Mouse (Mus musculus) lung, postnatal 0 days (tissue): ENCODE data around the gene Ccdc163. TPM values are rescaled to one million over a fixed set of nuclear protein-coding genes. Genes with fewer than 3 reads are reported as not detected.

Experiments
- ATAC-seq: fragments of 200-750 bp; cut with Nextera tagmentation; 2 replicates; pipeline ENCODE4 v1.8.0; 2017; ENCODE audit warnings: moderate library complexity
- DNase-seq: peaks from one replicate; pipeline ENCODE4 v3.0.0-alpha.2; 2016; ENCODE audit warnings: low spot score
- H3K27ac ChIP-seq: fragments of 300-500 bp; sonication (generic); 2 replicates; pipeline ENCODE4 v1.5.1; 2014; ENCODE audit warnings: antibody characterized with exemption, mild to moderate bottlenecking, low read length, mixed read lengths
- H3K27me3 ChIP-seq: fragments of 300-500 bp; sonication (generic); replicated peaks from 2 replicates; pipeline ENCODE4 v1.6.1; 2014; ENCODE audit warnings: low read length, mixed read lengths; ENCODE audit not compliant: insufficient read depth
- H3K36me3 ChIP-seq: fragments of 300-500 bp; sonication (generic); 2 replicates; pipeline ENCODE4 v1.6.1; 2014; ENCODE audit warnings: low read length, mixed read lengths; ENCODE audit not compliant: insufficient read depth
- H3K4me1 ChIP-seq: fragments of 300-500 bp; sonication (generic); 2 replicates; pipeline ENCODE4 v1.6.1; 2014; ENCODE audit warnings: antibody characterized with exemption, low read depth, low read length, mixed read lengths; ENCODE audit not compliant: insufficient read depth
- H3K4me2 ChIP-seq: fragments of 300-500 bp; sonication (generic); replicated peaks from 2 replicates; pipeline ENCODE4 v1.6.1; 2014; ENCODE audit warnings: low read depth, mild to moderate bottlenecking, low read length, moderate library complexity, mixed read lengths
- H3K4me3 ChIP-seq: fragments of 300-500 bp; sonication (generic); 2 replicates; pipeline ENCODE4 v1.5.1; 2014; ENCODE audit warnings: low read depth, low read length
- H3K9ac ChIP-seq: fragments of 300-500 bp; sonication (generic); replicated peaks from 2 replicates; pipeline ENCODE4 v1.6.1; 2014; ENCODE audit warnings: low read depth, mild to moderate bottlenecking
- H3K9me3 ChIP-seq: fragments of 300-500 bp; sonication (generic); 2 replicates; pipeline ENCODE4 v1.6.1; 2016; ENCODE audit warnings: low read length, mixed read lengths
- CTCF ChIP-seq: IDR thresholded peaks from 2 replicates; pipeline ENCODE4 v1.5.1; 2016; ENCODE audit warnings: antibody characterized with exemption, mild to moderate bottlenecking
- EP300 ChIP-seq: IDR thresholded peaks from 2 replicates; pipeline ENCODE4 v1.6.1; 2016; ENCODE audit warnings: antibody characterized with exemption, mild to moderate bottlenecking, control low read depth
- WGBS: fragments of 180-500 bp; shearing (Covaris S2); extraction: QIAGEN DNeasy Blood & Tissue Kit; methylation state at CpG from one replicate; pipeline ENCODE4 v1.1.7; 2014; 5-methylcytosine and 5-hydroxymethylcytosine counted together
- polyA plus RNA-seq: library from polyadenylated mRNA; unstranded; fragments of >200 nt; fragmentation: Nextera tagmentation; extraction: Ambion mirVana; gene quantifications from 2 replicates; pipeline ENCODE4 v1.2.1, GENCODE M21; 2015

The Ccdc163 gene
- polyA plus RNA-seq, 1 experiment from 2014 or later = 17.3 TPM

DNA sequence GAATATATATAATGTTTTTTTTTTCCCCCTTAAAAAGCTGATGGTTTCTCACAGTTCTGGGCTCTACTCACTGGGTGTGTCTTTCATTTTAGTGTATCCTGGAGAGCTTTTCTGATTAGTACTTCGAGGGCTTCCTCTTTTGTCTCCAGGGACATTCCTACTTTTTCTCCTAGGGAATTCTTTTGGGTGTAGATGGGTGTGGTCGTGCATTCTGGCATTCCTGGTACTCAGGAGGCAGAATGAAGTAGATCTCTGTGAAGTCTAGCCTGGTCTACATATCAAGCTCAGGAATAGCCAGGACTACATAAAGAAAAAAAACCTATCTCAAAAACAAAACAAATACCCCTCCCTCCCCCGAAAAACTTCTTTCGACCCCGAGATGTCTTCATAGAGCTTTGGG is 17.1 kb downstream of the Ccdc163 start:
- 71% methylated on average over 5 of the region's 5 CpGs for WGBS
- no peak overlapping the region for H3K9ac ChIP-seq

DNA sequence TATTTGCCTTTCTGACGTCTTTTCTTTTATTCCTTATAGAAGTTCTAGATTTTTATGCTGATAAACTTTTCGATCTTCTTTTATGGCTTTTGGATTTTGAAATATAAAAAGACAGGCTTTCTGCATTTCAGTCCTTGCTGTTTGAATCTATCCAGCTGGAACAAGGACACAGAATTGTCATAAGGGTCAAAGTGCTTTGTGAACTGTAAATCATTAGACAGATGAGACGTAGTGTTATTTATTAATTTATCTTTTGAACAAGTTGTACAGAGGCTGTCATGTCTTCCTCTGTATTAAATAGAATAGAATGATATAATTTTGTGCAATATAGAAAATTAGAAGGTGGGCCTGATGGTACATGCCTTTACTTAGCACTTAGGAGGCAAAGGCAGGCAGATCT is 19.1 kb downstream of the Ccdc163 start:
- Histone ChIP-seq H3K9ac (no peak overlapping the region), H3K4me3 (no peak overlapping the region), H3K4me1 (no peaks in the 10 kb centered on the region), H3K9me3 (no peaks in the 10 kb centered on the region), H3K27me3 (no peaks in the 10 kb centered on the region), H3K27ac (no peak overlapping the region), H3K4me2 (no peak overlapping the region), H3K36me3 (no peaks in the 10 kb centered on the region)
- TF ChIP-seq EP300 (no peak), CTCF (no peak)
- ATAC-seq = no peak
- DNase-seq = no peak
- WGBS = 58% methylated on average over 3 of the region's 3 CpGs

More for the DNA sequence above, 17.1 kb downstream of the Ccdc163 start:
- ATAC-seq = no peak
- Histone ChIP-seq H3K27ac (no peak overlapping the region), H3K4me1 (no peaks in the 10 kb centered on the region), H3K4me3 (no peak overlapping the region), H3K36me3 (no peaks in the 10 kb centered on the region), H3K4me2 (no peak overlapping the region), H3K27me3 (no peaks in the 10 kb centered on the region), H3K9me3 (no peaks in the 10 kb centered on the region)
- TF ChIP-seq CTCF (no peak), EP300 (no peak)
- DNase-seq = no peak

GRCm38 (mm10) chr4:116729532-116729931 is 21.2 kb downstream of the Ccdc163 start:
- DNase-seq (no peak), ATAC-seq (no peak)
- no peaks in the 10 kb centered on the region for H3K36me3 ChIP-seq
- no peak for TF ChIP-seq EP300
- TF ChIP-seq CTCF = no peak
- H3K4me2 ChIP-seq = no peak overlapping the region
- H3K4me1 ChIP-seq = no peaks in the 10 kb centered on the region
- H3K9ac ChIP-seq = no peak overlapping the region
- no peak overlapping the region for H3K27ac ChIP-seq
- H3K27me3 ChIP-seq = no peaks in the 10 kb centered on the region
- WGBS = 77% methylated on average over 3 of the region's 3 CpGs
- H3K9me3 ChIP-seq = no peaks in the 10 kb centered on the region
- no peak overlapping the region for H3K4me3 ChIP-seq

DNA sequence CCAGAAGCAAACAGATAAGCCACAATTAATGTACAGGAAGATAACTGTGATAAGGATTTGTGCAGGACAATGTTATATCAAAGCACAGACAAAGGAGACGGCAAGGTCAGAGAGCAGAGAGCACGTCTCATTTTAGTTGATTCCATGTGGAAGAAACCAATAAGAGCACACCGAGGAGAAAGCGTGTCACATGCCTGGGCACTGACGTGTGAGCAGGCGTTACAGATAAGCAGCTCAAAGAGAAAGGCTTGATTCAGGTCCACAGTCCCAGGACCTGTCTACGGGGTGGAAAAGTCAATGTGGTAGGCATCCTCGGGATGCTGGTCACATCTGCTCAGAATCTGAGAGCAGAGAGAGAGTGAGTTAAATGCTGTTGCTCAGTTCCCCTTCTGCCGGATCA is 22.8 kb downstream of the Ccdc163 start:
- TF ChIP-seq CTCF (no peak), EP300 (no peak)
- DNase-seq (no peak), ATAC-seq (no peak)
- H3K27me3 ChIP-seq = no peaks in the 10 kb centered on the region
- H3K27ac ChIP-seq = no peak overlapping the region
- WGBS = 65% methylated on average over 9 of the region's 9 CpGs
- no peaks in the 10 kb centered on the region for H3K9me3 ChIP-seq
- H3K9ac ChIP-seq = no peak overlapping the region
- H3K4me3 ChIP-seq = no peak overlapping the region
- H3K4me2 ChIP-seq = no peak overlapping the region
- H3K36me3 ChIP-seq = no peaks in the 10 kb centered on the region
- H3K4me1 ChIP-seq = no peaks in the 10 kb centered on the region

DNA sequence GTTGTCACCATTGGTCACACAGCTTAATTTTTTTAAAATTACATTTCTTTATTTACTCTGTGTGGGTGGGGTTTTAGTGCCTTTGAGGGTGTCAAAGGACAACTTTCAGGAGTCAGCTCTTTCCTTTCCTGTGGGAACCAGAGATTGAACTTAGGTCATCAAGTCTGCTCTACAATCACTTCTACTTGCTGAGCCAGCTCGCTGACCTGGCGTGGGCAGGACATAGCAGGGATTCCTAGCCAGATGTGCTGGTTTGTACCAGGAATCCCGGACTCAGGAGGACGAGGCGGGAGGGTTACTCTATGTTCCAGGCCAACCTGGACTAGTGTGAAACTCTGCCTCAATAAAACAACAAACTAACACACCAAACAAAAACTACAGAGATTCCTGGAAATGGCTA is 24.0 kb downstream of the Ccdc163 start:
- 72% methylated on average over 5 of the region's 5 CpGs for WGBS
- TF ChIP-seq CTCF (no peak), EP300 (no peak)
- Histone ChIP-seq H3K9me3 (no peaks in the 10 kb centered on the region), H3K4me1 (no peaks in the 10 kb centered on the region), H3K36me3 (no peaks in the 10 kb centered on the region), H3K27ac (no peak overlapping the region), H3K9ac (no peak overlapping the region), H3K4me2 (no peak overlapping the region), H3K4me3 (no peak overlapping the region), H3K27me3 (no peaks in the 10 kb centered on the region)
- no peak for DNase-seq
- ATAC-seq = no peak

GRCm38 (mm10) chr4:116734996-116735395 is 26.7 kb downstream of the Ccdc163 start:
- Histone ChIP-seq H3K4me2 (no peak overlapping the region), H3K4me1 (no peaks in the 10 kb centered on the region), H3K9ac (no peak overlapping the region), H3K4me3 (no peak overlapping the region), H3K27me3 (no peaks in the 10 kb centered on the region), H3K27ac (no peak overlapping the region), H3K36me3 (no peaks in the 10 kb centered on the region), H3K9me3 (no peaks in the 10 kb centered on the region)
- no peak for TF ChIP-seq EP300
- no peak for TF ChIP-seq CTCF
- DNase-seq = no peak
- 69% methylated on average over 2 of the region's 2 CpGs for WGBS
- no peak for ATAC-seq
